Mouse (Mus musculus): ENCODE data around the gene Trim3. TPM values are rescaled to one million over a fixed set of nuclear protein-coding genes. Genes with fewer than 3 reads are reported as not detected.
A peak's percentile ranks its signal among the peaks of the same experiment; 100 is the strongest.

The Trim3 gene
- polyA plus RNA-seq, 1 experiment from 2014 or later, result 107 TPM

GRCm38 (mm10) chr7:105572949-105573348, 60.4 kb downstream of the Trim3 start:
- no peak overlapping the region for H3K4me2 ChIP-seq
- H3K9ac ChIP-seq (replicated peaks), result no peak overlapping the region
- no peaks in the 10 kb centered on the region for H3K27me3 ChIP-seq (replicated peaks)
- H3K4me1 ChIP-seq, result peaks cover 84% of the 10 kb centered on the region
- no peak overlapping the region for H3K27ac ChIP-seq (replicated peaks)
- WGBS, result 88% methylated on average over 8 of the region's 8 CpGs
- no peak for ATAC-seq (ENCODE audit: low FRiP score)
- H3K36me3 ChIP-seq, result peaks cover 21% of the 10 kb centered on the region
- no peak overlapping the region for H3K4me3 ChIP-seq (replicated peaks)
- no peaks in the 10 kb centered on the region for H3K9me3 ChIP-seq (replicated peaks)

GRCm38 (mm10) chr7:105570756-105571155, 62.6 kb downstream of the Trim3 start:
- H3K36me3 ChIP-seq, result peaks cover 43% of the 10 kb centered on the region
- WGBS, result 79% methylated on average over 4 of the region's 4 CpGs
- H3K4me2 ChIP-seq, result peak overlapping the region; percentile 51
- no peak overlapping the region for H3K4me3 ChIP-seq (replicated peaks)
- no peaks in the 10 kb centered on the region for H3K9me3 ChIP-seq (replicated peaks)
- H3K27ac ChIP-seq (replicated peaks), result peak overlapping the region; percentile 78
- H3K9ac ChIP-seq (replicated peaks), result no peak overlapping the region
- H3K4me1 ChIP-seq, result peaks cover 69% of the 10 kb centered on the region
- no peaks in the 10 kb centered on the region for H3K27me3 ChIP-seq (replicated peaks)
- no peak for ATAC-seq (ENCODE audit: low FRiP score)

GRCm38 (mm10) chr7:105569512-105570496, 63.6 kb downstream of the Trim3 start:
- Histone ChIP-seq H3K9ac (replicated peaks) (0 out of 2 replicates have a peak overlapping the region, but pooled peaks have one; percentile 41), H3K4me3 (replicated peaks) (peak overlapping the region; percentile 28), H3K27ac (replicated peaks) (peak overlapping the region; percentile 78), H3K4me2 (peak overlapping the region; percentile 51), H3K4me1 (peaks cover 61% of the 10 kb centered on the region), H3K36me3 (peaks cover 53% of the 10 kb centered on the region), H3K9me3 (replicated peaks) (no peaks in the 10 kb centered on the region), H3K27me3 (replicated peaks) (no peaks in the 10 kb centered on the region)
- WGBS, result 18% methylated on average over 12 of the region's 12 CpGs
- ATAC-seq (ENCODE audit: low FRiP score), result peak; percentile 59

GRCm38 (mm10) chr7:105568988-105569471, 64.3 kb downstream of the Trim3 start:
- 3% methylated on average over 6 of the region's 6 CpGs for WGBS
- Histone ChIP-seq H3K9me3 (replicated peaks) (no peaks in the 10 kb centered on the region), H3K27me3 (replicated peaks) (no peaks in the 10 kb centered on the region), H3K9ac (replicated peaks) (peak overlapping the region; percentile 41), H3K4me1 (peaks cover 57% of the 10 kb centered on the region), H3K4me3 (replicated peaks) (peak overlapping the region; percentile 28), H3K36me3 (peaks cover 55% of the 10 kb centered on the region), H3K4me2 (peak overlapping the region; percentile 51), H3K27ac (replicated peaks) (peak overlapping the region; percentile 78)
- ATAC-seq (ENCODE audit: low FRiP score), result peak; percentile 88

- Histone ChIP-seq H3K27me3 (replicated peaks) (no peaks in the 10 kb centered on the region), H3K9ac (replicated peaks) (peak overlapping the region; percentile 41), H3K36me3 (peaks cover 50% of the 10 kb centered on the region), H3K4me2 (peak overlapping the region; percentile 51), H3K9me3 (replicated peaks) (no peaks in the 10 kb centered on the region), H3K27ac (replicated peaks) (peak overlapping the region; percentile 78), H3K4me1 (peaks cover 53% of the 10 kb centered on the region), H3K4me3 (replicated peaks) (peak overlapping the region; percentile 28)
- 14% methylated on average over 7 of the region's 7 CpGs for WGBS
- peak; percentile 47 for ATAC-seq (ENCODE audit: low FRiP score)
Measured at GRCm38 (mm10) chr7:105568583-105568982, 64.8 kb downstream of the Trim3 start.

- 91% methylated on average over 17 of the region's 17 CpGs for WGBS
- no peak for ATAC-seq (ENCODE audit: low FRiP score)
- no peak overlapping the region for H3K27ac ChIP-seq (replicated peaks)
- no peaks in the 10 kb centered on the region for H3K27me3 ChIP-seq (replicated peaks)
- H3K4me2 ChIP-seq, result no peak overlapping the region
- H3K9ac ChIP-seq (replicated peaks), result no peak overlapping the region
- H3K4me1 ChIP-seq, result peaks cover 26% of the 10 kb centered on the region
- H3K4me3 ChIP-seq (replicated peaks), result no peak overlapping the region
- peaks cover 56% of the 10 kb centered on the region for H3K36me3 ChIP-seq
- no peaks in the 10 kb centered on the region for H3K9me3 ChIP-seq (replicated peaks)
Measured at GRCm38 (mm10) chr7:105565071-105565836, 68.1 kb downstream of the Trim3 start.

GRCm38 (mm10) chr7:105563367-105563766, 70.0 kb downstream of the Trim3 start:
- Histone ChIP-seq H3K9me3 (replicated peaks) (no peaks in the 10 kb centered on the region), H3K4me3 (replicated peaks) (no peak overlapping the region), H3K4me1 (peaks cover 8% of the 10 kb centered on the region), H3K27me3 (replicated peaks) (no peaks in the 10 kb centered on the region), H3K36me3 (peaks cover 74% of the 10 kb centered on the region), H3K4me2 (no peak overlapping the region), H3K9ac (replicated peaks) (no peak overlapping the region), H3K27ac (replicated peaks) (no peak overlapping the region)
- 90% methylated on average over 3 of the region's 3 CpGs for WGBS
- ATAC-seq (ENCODE audit: low FRiP score), result no peak

- no peak for ATAC-seq (ENCODE audit: low FRiP score)
- Histone ChIP-seq H3K4me2 (no peak overlapping the region), H3K27me3 (replicated peaks) (no peaks in the 10 kb centered on the region), H3K27ac (replicated peaks) (no peak overlapping the region), H3K36me3 (peaks cover 76% of the 10 kb centered on the region), H3K9me3 (replicated peaks) (no peaks in the 10 kb centered on the region), H3K4me3 (replicated peaks) (no peak overlapping the region), H3K4me1 (no peaks in the 10 kb centered on the region), H3K9ac (replicated peaks) (no peak overlapping the region)
- WGBS, result 93% methylated on average over 3 of the region's 3 CpGs
Measured at GRCm38 (mm10) chr7:105562317-105562716, 71.1 kb downstream of the Trim3 start.

- Histone ChIP-seq H3K27me3 (replicated peaks) (no peaks in the 10 kb centered on the region), H3K4me1 (peaks cover 25% of the 10 kb centered on the region), H3K4me3 (replicated peaks) (no peak overlapping the region), H3K4me2 (no peak overlapping the region), H3K9me3 (replicated peaks) (no peaks in the 10 kb centered on the region), H3K9ac (replicated peaks) (no peak overlapping the region), H3K36me3 (peaks cover 51% of the 10 kb centered on the region), H3K27ac (replicated peaks) (no peak overlapping the region)
- ATAC-seq (ENCODE audit: low FRiP score), result no peak
- WGBS, result 91% methylated on average over 9 of the region's 9 CpGs
Measured at GRCm38 (mm10) chr7:105559016-105559415, 74.4 kb downstream of the Trim3 start.

- Histone ChIP-seq H3K27me3 (replicated peaks) (no peaks in the 10 kb centered on the region), H3K9ac (replicated peaks) (no peak overlapping the region), H3K4me3 (replicated peaks) (no peak overlapping the region), H3K27ac (replicated peaks) (no peak overlapping the region), H3K4me1 (peaks cover 32% of the 10 kb centered on the region), H3K36me3 (peaks cover 51% of the 10 kb centered on the region), H3K9me3 (replicated peaks) (no peaks in the 10 kb centered on the region), H3K4me2 (no peak overlapping the region)
- no peak for ATAC-seq (ENCODE audit: low FRiP score)
- WGBS, result 84% methylated on average over 11 of the region's 11 CpGs
Measured at GRCm38 (mm10) chr7:105557671-105558070, 75.7 kb downstream of the Trim3 start.

GRCm38 (mm10) chr7:105556406-105556805, 77.0 kb downstream of the Trim3 start:
- no peaks in the 10 kb centered on the region for H3K9me3 ChIP-seq (replicated peaks)
- peaks cover 32% of the 10 kb centered on the region for H3K4me1 ChIP-seq
- peaks cover 40% of the 10 kb centered on the region for H3K36me3 ChIP-seq
- no peak for ATAC-seq (ENCODE audit: low FRiP score)
- H3K4me3 ChIP-seq (replicated peaks), result no peak overlapping the region
- WGBS, result 94% methylated on average over 8 of the region's 8 CpGs
- H3K27me3 ChIP-seq (replicated peaks), result no peaks in the 10 kb centered on the region
- H3K4me2 ChIP-seq, result no peak overlapping the region
- no peak overlapping the region for H3K27ac ChIP-seq (replicated peaks)
- H3K9ac ChIP-seq (replicated peaks), result no peak overlapping the region

Data from neural tube, embryonic 15.5 days (tissue).